Mouse (Mus musculus) thymus, postnatal 25 days (tissue): Measurements from ENCODE around the gene Camkmt.

Experiments used
- DNase-seq: peaks from one replicate; pipeline ENCODE4 v3.0.0; 2022

Camkmt gene

GRCm38 (mm10) chr17:85090120-85091099 lies at the start of gene Camkmt, which contains the start of gene Prepl:
Camkmt (plus strand) TSS chr17:85090552.
Prepl (minus strand) TSS chr17:85090241.
- DNase-seq: peak; percentile 93

- no peak for DNase-seq
Observed at GRCm38 (mm10) chr17:85040913-85041312, 49.4 kb upstream of the Camkmt start.

GRCm38 (mm10) chr17:85042419-85042818 lies 47.9 kb upstream of the Camkmt start:
- no peak for DNase-seq

DNA sequence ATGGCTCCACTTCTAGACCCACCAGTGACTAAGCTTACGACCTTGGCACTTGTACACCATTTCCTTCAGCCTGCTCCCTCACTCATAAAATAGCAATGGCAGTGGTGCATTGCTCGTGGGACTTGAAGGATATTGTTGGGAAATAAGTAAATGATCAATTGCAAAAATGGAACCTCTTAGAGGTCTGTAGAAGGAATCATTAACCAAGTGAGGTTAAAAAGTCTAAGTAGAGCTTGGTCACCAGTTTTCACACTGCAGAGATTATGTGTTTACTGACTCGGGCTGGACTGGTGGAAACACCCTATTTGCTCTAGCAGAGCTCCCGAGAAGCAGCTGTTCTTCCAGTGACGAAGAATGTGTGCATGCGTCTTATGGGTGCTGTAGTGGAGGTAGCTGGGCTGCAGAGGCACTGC lies 46.9 kb upstream of the Camkmt start:
- DNase-seq: no peak

DNA sequence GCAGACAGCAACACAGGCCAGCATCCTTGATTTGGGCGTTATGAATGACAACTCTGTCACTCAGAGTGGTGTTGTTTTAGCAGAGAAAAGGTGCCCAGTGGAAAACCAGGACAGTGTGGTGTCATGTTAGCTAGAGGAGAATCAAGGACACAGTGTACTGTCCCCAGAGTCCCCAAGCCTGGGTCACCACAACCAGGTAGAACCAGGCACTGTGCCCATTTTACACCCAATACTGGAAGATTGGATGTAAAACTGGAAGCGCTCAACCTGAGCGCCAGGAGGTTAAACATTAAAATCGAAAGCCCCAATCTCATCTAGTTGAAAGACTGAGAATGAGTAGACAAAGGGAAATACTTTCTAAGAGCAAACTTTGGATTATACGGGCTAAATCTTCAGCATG lies 45.9 kb upstream of the Camkmt start:
- DNase-seq: no peak

DNA sequence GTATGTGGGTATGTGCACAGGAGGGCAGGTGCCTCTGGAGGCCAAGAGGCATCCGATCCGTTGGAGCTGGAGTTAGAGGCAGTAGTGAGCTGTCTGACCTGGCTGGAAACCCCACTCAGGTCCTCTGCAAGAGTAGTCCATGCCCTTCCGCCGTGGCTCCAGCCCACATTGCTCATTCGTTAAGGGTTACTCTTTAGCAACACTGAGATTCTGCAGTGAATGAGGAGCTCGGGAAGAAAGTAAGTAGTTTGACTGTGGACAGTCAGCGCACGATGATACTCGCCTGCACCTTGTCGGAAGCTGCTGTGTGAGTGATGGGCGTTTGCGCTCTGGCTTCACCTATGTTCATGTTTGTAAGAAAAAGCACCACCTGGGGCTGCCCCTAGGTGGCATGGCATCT lies 45.2 kb upstream of the Camkmt start:
- no peak for DNase-seq

- no peak for DNase-seq
Observed at GRCm38 (mm10) chr17:85048379-85048778, 42.0 kb upstream of the Camkmt start.

- DNase-seq: no peak
Observed at GRCm38 (mm10) chr17:85058276-85058675, 32.1 kb upstream of the Camkmt start.

DNA sequence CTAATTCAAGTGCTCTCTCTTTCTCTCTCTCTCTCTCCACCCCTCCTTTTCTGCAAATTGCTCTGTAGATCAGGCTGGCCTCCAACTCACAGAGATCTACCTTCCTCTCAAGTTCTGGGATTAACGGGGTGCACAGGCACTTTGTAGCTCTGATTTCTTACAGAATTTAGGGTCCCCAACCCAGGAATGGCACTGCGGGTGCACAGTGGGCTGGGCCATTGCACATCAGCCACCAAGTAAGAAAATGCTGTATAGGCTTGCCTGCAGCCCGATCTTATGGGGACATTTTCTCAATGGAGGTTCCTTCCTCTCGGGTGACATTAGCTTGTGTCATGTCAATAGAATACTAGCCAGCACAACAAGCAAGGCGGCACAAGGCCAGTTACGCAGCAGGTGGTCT lies 31.2 kb upstream of the Camkmt start:
- DNase-seq: no peak

GRCm38 (mm10) chr17:85063560-85063959 lies 26.8 kb upstream of the Camkmt start:
- DNase-seq: no peak

DNA sequence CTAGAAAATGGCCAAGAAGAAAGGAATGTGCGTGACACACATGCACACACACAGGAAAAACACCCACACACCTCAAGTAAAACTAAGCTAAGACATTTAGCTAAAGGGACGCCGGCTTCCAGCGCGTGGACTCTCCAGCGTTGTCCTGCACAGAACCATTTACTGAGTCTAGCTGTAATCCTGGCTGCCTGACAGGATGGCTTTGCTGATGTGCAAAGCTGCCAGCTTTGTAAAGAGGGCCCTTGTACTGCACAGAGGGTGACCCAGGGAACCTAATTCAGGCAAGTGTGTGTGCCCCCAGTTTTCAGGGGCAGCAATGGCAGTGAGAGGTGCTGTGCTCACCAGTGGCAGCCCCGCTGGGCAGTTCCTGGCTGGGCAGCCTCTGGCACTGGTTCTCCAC lies 23.0 kb upstream of the Camkmt start:
- no peak for DNase-seq

GRCm38 (mm10) chr17:85070658-85071057 lies 19.7 kb upstream of the Camkmt start:
- DNase-seq: no peak

DNA sequence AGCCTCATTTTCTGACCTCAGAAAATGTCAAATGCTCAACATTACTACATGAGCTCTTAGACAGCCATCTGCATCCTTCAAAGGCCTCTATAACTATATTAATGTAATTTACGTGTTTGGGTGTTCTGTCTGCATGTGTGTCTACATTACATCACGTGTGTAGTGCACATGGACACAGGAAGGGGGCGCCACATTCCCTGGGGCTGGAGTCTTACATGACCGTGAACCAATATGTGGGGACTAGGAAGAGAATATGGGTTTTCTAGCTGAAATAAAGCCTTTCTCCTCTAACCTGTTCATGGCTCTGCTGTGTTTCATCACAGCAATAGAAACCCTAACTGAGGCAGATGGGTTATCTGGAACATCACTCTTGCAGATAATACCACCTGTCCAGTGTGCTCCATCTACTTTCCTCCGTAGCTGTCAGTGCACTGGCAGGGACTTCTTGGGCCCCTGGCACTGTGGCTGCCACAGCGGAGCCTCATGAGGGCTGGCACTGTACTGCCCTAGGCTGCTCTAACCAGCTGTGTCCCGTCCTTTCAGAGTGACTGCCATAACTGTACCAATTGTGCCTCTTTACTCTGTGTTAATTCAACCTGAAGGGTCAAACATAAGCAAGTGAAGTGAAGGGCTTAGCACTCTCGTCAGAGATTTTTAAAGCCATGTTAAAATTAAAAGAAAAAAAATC lies 19.1 kb upstream of the Camkmt start:
- no peak for DNase-seq

DNA sequence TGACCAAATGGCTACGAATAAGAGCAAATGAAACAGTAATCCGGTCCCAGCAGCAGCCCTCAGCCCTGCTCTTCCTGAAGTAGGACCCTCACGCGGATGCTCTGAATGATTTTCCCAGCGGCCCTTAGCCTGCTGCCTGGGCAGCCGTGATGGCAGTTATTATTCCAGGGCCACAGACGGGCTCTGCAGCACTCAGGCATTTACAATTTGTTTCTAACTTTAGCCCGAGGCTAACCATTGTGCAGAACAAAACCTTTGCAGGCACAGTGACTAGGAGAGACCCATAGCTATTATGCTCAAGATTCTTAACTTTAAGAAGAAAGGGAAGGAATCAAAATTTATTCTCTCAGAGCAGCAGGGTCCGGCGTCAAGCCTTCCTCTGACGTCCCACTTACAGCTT lies 18.0 kb upstream of the Camkmt start:
- DNase-seq: no peak

GRCm38 (mm10) chr17:85073214-85073613 lies 17.1 kb upstream of the Camkmt start:
- DNase-seq: no peak

GRCm38 (mm10) chr17:85074083-85074482 lies 16.3 kb upstream of the Camkmt start:
- DNase-seq: no peak

- DNase-seq: no peak
Observed at GRCm38 (mm10) chr17:85079276-85079675, 11.1 kb upstream of the Camkmt start.

DNA sequence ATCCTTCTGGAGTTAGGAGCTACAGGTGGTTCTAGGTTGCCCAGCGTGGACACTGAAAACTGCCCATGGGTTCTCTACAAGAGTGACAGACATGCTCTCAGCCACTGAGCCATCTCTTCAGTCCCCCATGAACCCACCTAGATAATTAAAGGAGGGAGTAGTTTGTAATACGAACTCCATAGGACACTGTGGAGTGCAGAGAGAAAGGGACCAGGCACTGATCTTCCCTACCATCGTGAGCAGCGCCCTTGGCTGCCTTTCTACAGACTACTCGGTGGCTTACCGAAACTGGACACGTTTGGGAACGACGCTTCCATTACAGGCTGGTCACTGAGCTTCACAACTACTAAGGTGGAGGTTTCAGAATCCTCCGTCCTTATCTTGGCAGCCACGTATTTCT lies 9.6 kb upstream of the Camkmt start:
- DNase-seq: no peak

DNA sequence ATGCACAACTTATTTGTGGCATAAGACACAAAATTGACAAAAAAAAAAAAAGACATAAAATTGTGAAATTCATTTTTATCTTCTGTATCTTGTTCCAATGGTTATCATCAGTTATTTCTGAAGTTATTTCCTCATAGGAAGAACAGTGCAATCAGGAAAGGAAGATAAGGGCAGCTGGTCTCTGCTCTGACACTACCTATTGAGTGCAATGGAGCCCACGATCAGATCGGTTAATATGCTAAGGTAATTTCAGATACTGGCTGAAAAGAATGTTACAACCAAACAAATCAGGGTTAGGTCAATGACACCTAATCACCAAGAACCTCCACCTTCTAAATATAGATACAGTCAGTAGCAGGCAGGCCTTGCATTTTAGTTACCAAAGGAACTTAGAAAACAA lies 5.0 kb upstream of the Camkmt start:
- DNase-seq: no peak

DNA sequence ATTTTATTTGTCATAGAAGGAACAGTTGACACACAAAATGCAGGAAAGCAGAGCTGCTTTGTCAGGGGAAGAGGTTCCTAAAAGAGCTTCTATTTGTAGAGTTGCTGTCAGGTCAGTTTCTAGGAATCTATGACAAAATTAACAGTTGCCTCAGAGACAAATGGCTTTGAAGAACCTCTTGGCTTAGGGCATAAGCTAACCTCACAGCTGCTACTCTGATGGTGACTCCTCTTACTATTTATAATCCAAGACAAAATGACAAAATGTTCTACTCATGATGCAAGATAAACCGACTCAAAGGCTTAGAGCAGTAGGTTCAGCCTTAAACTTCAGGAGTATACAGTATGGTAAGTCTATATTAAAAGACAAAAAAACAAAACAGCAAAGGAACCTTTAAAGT lies 3.9 kb upstream of the Camkmt start:
- no peak for DNase-seq

DNA sequence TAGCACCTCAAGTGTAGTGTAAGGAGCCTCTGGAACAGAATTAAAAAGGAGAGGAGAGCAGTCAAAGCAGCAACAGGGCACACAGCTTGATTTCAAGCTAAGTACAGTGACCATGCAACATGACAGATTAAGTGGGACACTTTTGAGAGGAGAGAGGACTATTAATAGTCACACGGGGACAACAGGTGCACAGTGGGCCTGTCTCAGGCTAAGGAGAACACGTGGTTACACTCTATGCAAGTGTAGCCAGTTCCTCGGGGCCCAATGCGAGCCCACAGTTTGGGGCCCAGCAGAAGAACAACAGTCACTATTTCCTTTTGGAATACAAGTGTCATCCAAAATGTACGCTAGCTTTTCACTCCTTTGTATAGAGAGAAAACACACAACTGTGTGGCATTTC lies 2.8 kb upstream of the Camkmt start:
- DNase-seq: no peak

- no peak for DNase-seq
Observed at GRCm38 (mm10) chr17:85088401-85088800, 2.0 kb upstream of the Camkmt start.

GRCm38 (mm10) chr17:85089011-85089410 lies 1.3 kb upstream of the Camkmt start:
- DNase-seq: no peak

GRCm38 (mm10) chr17:85089621-85090020 lies 731 bp upstream of the Camkmt start:
- no peak for DNase-seq
